Mouse (Mus musculus) lung, postnatal 0 days (tissue): ENCODE data around the gene Itgb5.
A peak's percentile ranks its signal among the peaks of the same experiment; 100 is the strongest.

Experiments
- CTCF ChIP-seq: IDR thresholded peaks from 2 replicates; pipeline ENCODE4 v1.5.1; 2016; ENCODE audit warnings: antibody characterized with exemption, mild to moderate bottlenecking
- EP300 ChIP-seq: IDR thresholded peaks from 2 replicates; pipeline ENCODE4 v1.6.1; 2016; ENCODE audit warnings: antibody characterized with exemption, mild to moderate bottlenecking, control low read depth

DNA sequence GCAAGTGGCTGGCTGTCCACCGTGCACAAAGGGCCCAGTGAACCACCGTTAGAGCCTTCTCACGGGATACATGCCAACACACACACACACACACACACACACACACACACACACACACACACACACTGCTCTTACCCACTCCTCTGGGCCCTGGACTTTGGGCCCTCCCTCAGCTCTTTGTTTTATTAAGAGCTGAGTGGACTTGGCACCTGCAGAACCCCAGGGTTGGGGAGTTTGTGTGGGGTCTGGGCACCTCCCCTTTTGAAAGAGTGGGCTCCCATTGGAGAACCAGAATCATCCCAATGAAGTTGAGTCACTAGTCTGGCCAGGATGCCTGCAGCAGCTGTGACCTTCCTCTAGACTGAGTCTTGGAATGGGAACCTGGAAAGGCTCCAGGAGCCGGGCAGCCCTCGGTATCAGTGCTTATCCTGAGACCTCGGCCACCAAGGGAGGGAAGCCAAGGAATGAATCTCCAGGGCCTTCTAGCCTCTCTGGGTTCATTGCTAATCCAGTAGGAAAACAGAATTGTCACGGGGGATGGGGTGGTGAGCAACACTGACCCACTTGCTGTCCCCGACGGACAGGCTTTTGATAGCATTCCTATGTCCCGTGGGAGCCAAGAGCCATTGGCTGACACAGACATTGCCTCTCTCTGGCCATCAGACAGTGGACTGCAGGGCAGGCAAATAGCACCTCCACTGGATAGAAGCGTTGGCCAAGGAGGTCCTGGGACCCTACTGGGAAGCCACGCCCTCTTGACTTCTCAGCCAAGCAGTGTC lies 87.2 kb downstream of the Itgb5 start:
- no peak; the same call in 1 of the 2 replicates for TF ChIP-seq CTCF
- peak; percentile 64; the same call in 1 of the 2 replicates for TF ChIP-seq EP300
